Mouse (Mus musculus) right cerebral cortex, postnatal 25 days (tissue): Measurements from ENCODE around the gene Ube2z.

ENCODE experiments used
- DNase-seq: peaks from one replicate; pipeline ENCODE4 v3.0.0; 2022

Ube2z gene

GRCm38 (mm10) chr11:96050854-96051253 is 14.3 kb downstream of the Ube2z start:
- DNase-seq = no peak

- no peak for DNase-seq
Observed at GRCm38 (mm10) chr11:96049939-96050338, 15.2 kb downstream of the Ube2z start.

GRCm38 (mm10) chr11:96047469-96048373 is 17.5 kb downstream of the Ube2z start:
- no peak for DNase-seq

- DNase-seq = no peak
Observed at GRCm38 (mm10) chr11:96046793-96047192, 18.4 kb downstream of the Ube2z start.

GRCm38 (mm10) chr11:96046028-96046427 is 19.2 kb downstream of the Ube2z start:
- DNase-seq = no peak

GRCm38 (mm10) chr11:96044803-96045567 is 20.2 kb downstream of the Ube2z start:
- DNase-seq = no peak

GRCm38 (mm10) chr11:96038560-96038959 is 26.6 kb downstream of the Ube2z start:
- no peak for DNase-seq

- no peak for DNase-seq
Observed at GRCm38 (mm10) chr11:96037499-96037898, 27.7 kb downstream of the Ube2z start.

- DNase-seq = no peak
Observed at GRCm38 (mm10) chr11:96035133-96035532, 30.1 kb downstream of the Ube2z start.

- peak; percentile 92 for DNase-seq
Observed at GRCm38 (mm10) chr11:96034596-96035052, 30.6 kb downstream of the Ube2z start, which contains the start of gene Snf8. TSS of gene Snf8 (plus strand) at chr11:96034885.

- no peak for DNase-seq
Observed at GRCm38 (mm10) chr11:96034116-96034515, 31.1 kb downstream of the Ube2z start.

GRCm38 (mm10) chr11:96033264-96033663 is 31.9 kb downstream of the Ube2z start:
- no peak for DNase-seq

- no peak for DNase-seq
Observed at GRCm38 (mm10) chr11:96031701-96032100, 33.5 kb downstream of the Ube2z start.

- DNase-seq = no peak
Observed at GRCm38 (mm10) chr11:96030571-96030970, 34.6 kb downstream of the Ube2z start.

- DNase-seq = no peak
Observed at GRCm38 (mm10) chr11:96028130-96028529, 37.1 kb downstream of the Ube2z start.

GRCm38 (mm10) chr11:96020622-96021021 is 44.6 kb downstream of the Ube2z start:
- DNase-seq = no peak

GRCm38 (mm10) chr11:96017941-96018351 is 47.2 kb downstream of the Ube2z start:
- DNase-seq = peak; percentile 26

- no peak for DNase-seq
Observed at GRCm38 (mm10) chr11:96015421-96015820, 49.8 kb downstream of the Ube2z start.

GRCm38 (mm10) chr11:96011982-96012381 is 53.2 kb downstream of the Ube2z start:
- DNase-seq = no peak

GRCm38 (mm10) chr11:96008827-96009226 is 56.4 kb downstream of the Ube2z start:
- no peak for DNase-seq

GRCm38 (mm10) chr11:96007516-96008235 is 57.5 kb downstream of the Ube2z start:
- peak; percentile 8 for DNase-seq

- peak; percentile 17 for DNase-seq
Observed at GRCm38 (mm10) chr11:96006852-96007515, 58.2 kb downstream of the Ube2z start.
